Mouse (Mus musculus) lung, postnatal 0 days (tissue): Measurements from ENCODE around the gene Treml1. TPM values are rescaled to one million over a fixed set of nuclear protein-coding genes. Genes with fewer than 3 reads are reported as not detected.

Experiments
- ATAC-seq: fragments of 200-750 bp; cut with Nextera tagmentation; 2 replicates; pipeline ENCODE4 v1.8.0; 2017; ENCODE audit warnings: moderate library complexity
- DNase-seq: peaks from one replicate; pipeline ENCODE4 v3.0.0-alpha.2; 2016; ENCODE audit warnings: low spot score
- H3K27ac ChIP-seq: fragments of 300-500 bp; sonication (generic); 2 replicates; pipeline ENCODE4 v1.5.1; 2014; ENCODE audit warnings: antibody characterized with exemption, mild to moderate bottlenecking, low read length, mixed read lengths
- H3K27me3 ChIP-seq: fragments of 300-500 bp; sonication (generic); replicated peaks from 2 replicates; pipeline ENCODE4 v1.6.1; 2014; ENCODE audit warnings: low read length, mixed read lengths; ENCODE audit not compliant: insufficient read depth
- H3K36me3 ChIP-seq: fragments of 300-500 bp; sonication (generic); 2 replicates; pipeline ENCODE4 v1.6.1; 2014; ENCODE audit warnings: low read length, mixed read lengths; ENCODE audit not compliant: insufficient read depth
- H3K4me1 ChIP-seq: fragments of 300-500 bp; sonication (generic); 2 replicates; pipeline ENCODE4 v1.6.1; 2014; ENCODE audit warnings: antibody characterized with exemption, low read depth, low read length, mixed read lengths; ENCODE audit not compliant: insufficient read depth
- H3K4me2 ChIP-seq: fragments of 300-500 bp; sonication (generic); replicated peaks from 2 replicates; pipeline ENCODE4 v1.6.1; 2014; ENCODE audit warnings: low read depth, mild to moderate bottlenecking, low read length, moderate library complexity, mixed read lengths
- H3K4me3 ChIP-seq: fragments of 300-500 bp; sonication (generic); 2 replicates; pipeline ENCODE4 v1.5.1; 2014; ENCODE audit warnings: low read depth, low read length
- H3K9ac ChIP-seq: fragments of 300-500 bp; sonication (generic); replicated peaks from 2 replicates; pipeline ENCODE4 v1.6.1; 2014; ENCODE audit warnings: low read depth, mild to moderate bottlenecking
- H3K9me3 ChIP-seq: fragments of 300-500 bp; sonication (generic); 2 replicates; pipeline ENCODE4 v1.6.1; 2016; ENCODE audit warnings: low read length, mixed read lengths
- CTCF ChIP-seq: IDR thresholded peaks from 2 replicates; pipeline ENCODE4 v1.5.1; 2016; ENCODE audit warnings: antibody characterized with exemption, mild to moderate bottlenecking
- EP300 ChIP-seq: IDR thresholded peaks from 2 replicates; pipeline ENCODE4 v1.6.1; 2016; ENCODE audit warnings: antibody characterized with exemption, mild to moderate bottlenecking, control low read depth
- WGBS: fragments of 180-500 bp; shearing (Covaris S2); extraction: QIAGEN DNeasy Blood & Tissue Kit; methylation state at CpG from one replicate; pipeline ENCODE4 v1.1.7; 2014; 5-methylcytosine and 5-hydroxymethylcytosine counted together
- polyA plus RNA-seq: library from polyadenylated mRNA; unstranded; fragments of >200 nt; fragmentation: Nextera tagmentation; extraction: Ambion mirVana; gene quantifications from 2 replicates; pipeline ENCODE4 v1.2.1, GENCODE M21; 2015

Gene Treml1
- polyA plus RNA-seq, 1 experiment from 2014 or later: 4.3 TPM

DNA sequence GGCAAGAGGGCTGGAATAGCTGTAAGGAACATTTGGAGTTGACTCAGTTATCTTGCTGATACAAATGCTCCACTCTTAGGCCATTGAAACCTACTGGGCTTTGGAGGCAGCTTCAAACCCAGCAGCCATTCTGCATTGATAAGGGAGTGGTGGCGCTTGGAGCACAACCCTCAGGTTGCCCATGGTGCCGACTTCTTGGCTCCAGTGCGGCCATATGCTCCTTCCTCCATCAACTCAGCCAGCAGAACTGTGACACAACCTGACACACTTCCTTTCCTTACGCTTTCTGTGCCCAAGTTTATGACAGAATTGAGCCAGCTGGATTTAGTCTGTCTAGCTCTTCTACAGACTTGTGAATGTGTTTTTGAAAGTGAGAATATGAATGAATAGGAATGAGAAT lies 47.4 kb downstream of the Treml1 start:
- H3K9ac ChIP-seq: no peak overlapping the region
- 66% methylated on average over 4 of the region's 4 CpGs for WGBS
- no peak overlapping the region for H3K4me2 ChIP-seq
- TF ChIP-seq EP300 (no peak), CTCF (no peak)
- ATAC-seq: no peak
- H3K36me3 ChIP-seq: no peaks in the 10 kb centered on the region
- H3K27ac ChIP-seq: no peak overlapping the region
- no peaks in the 10 kb centered on the region for H3K27me3 ChIP-seq
- H3K4me1 ChIP-seq: peaks cover 12% of the 10 kb centered on the region; the same call in 1 of the 2 replicates
- H3K4me3 ChIP-seq: no peak overlapping the region
- H3K9me3 ChIP-seq: no peaks in the 10 kb centered on the region
- no peak for DNase-seq

DNA sequence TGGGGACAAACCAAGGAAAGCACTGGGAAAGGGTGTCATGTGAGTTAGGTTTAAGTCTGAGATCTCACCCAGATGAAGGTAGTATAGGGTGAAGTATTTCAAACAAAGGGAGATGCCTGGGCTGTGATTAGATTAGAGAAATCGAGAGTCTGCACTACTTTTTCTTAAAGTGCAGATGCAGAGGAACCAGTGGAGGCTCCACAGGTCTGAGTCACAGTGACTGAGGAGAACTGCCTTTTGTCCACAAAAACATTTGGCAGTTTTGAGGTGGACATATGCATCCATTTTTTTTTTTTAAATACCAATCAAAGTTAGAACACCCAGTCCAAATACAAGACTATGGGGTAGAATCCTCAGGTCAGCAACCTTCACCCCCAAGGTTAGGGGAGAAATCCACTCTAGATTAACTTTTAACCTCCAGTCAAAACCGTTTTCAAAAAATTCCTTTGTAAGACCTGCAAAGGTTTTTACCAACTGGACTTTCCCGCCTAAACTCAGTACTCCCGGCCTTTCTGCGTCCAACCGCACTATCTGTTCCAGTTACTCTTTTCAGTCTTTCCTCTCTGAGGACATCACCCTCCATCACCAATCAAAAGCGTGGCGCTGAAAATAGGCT lies 48.3 kb downstream of the Treml1 start:
- no peaks in the 10 kb centered on the region for H3K9me3 ChIP-seq
- no peak for TF ChIP-seq CTCF
- H3K9ac ChIP-seq: peak overlapping the region; percentile 93; the same call in 1 of the 2 replicates
- WGBS: 3% methylated on average over 8 of the region's 8 CpGs
- H3K36me3 ChIP-seq: no peaks in the 10 kb centered on the region
- H3K4me1 ChIP-seq: peaks cover 12% of the 10 kb centered on the region; the same call in 1 of the 2 replicates
- peak overlapping the region; percentile 82 for H3K4me2 ChIP-seq
- H3K27me3 ChIP-seq: no peaks in the 10 kb centered on the region
- ATAC-seq (no peak), DNase-seq (no peak)
- peak overlapping the region; percentile 99 for H3K27ac ChIP-seq
- H3K4me3 ChIP-seq: peak overlapping the region; percentile 76

- TF ChIP-seq EP300 (no peak), CTCF (no peak)
- under 1% methylated on average over 30 of the region's 47 CpGs for WGBS
Measured at GRCm38 (mm10) chr17:48408526-48409291, 49.0 kb downstream of the Treml1 start.

DNA sequence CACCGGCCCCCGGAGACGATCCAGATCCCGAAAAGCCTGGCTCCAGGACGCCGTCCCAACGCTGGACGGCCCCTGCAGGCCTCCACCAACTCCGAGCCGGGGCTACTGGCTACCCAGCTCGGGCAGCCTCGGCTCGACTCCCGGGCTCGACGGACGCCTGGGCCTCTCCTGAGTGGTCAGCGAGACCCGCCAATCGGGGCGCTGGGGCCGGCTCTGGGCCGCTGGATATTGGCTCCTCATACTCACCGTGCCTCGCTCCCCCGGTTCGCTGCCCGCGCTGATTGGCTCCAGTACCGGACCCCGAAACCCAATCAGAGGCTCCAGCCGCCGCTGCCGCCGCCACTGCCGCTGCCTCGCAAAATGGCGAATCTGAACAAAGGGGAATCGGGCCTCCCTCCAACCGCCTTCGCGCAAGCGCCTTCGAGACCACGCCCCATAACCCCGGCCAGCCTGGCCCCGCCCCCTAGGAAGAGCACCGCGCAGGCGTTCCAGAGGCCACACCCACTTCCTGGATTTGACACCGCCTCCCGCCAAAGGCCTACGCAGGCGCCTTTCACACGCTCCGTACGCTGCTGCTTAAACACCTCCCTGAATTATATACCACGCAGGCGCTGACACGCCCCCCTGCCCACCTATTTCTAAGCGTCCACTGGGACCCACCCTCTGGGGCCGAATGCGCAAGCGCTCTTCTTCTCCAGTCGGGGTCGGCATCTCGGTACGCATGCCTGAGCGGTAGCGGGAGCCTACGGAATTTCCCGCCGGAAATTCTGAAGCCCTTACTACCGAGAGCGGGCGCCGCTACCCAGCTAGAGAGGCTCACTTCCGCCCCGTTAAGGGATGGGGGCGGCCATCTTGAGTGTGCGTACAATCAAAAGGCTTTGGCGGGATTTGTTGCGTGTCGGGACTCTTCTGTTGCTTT lies 49.9 kb downstream of the Treml1 start, which contains the start of the genes Nfya and Oard1:
Gene Nfya (minus strand): TSS at position 527 of the 919 bp plus-strand sequence.
Gene Oard1 (plus strand): TSS at position 635 of the 919 bp plus-strand sequence.
- H3K27ac ChIP-seq: peak within 1 kb of the TSS; percentile 99
- ATAC-seq (peak; percentile 95), DNase-seq (peak; percentile 100)
- peaks cover 12% of the 10 kb centered on the region; the same call in 1 of the 2 replicates for H3K4me1 ChIP-seq
- H3K9ac ChIP-seq: peak within 1 kb of the TSS; percentile 93
- H3K36me3 ChIP-seq: 0 out of 2 replicates have a peak, but pooled peaks cover 7% of the 10 kb centered on the region
- TF ChIP-seq EP300 (peak; percentile 73; the same call in 1 of the 2 replicates), CTCF (peak; percentile 14; the same call in 1 of the 2 replicates)
- H3K4me2 ChIP-seq: peak within 1 kb of the TSS; percentile 82
- no peaks in the 10 kb centered on the region for H3K9me3 ChIP-seq
- peak within 1 kb of the TSS; percentile 76 for H3K4me3 ChIP-seq
- no peaks in the 10 kb centered on the region for H3K27me3 ChIP-seq
- 1% methylated on average over 79 of the region's 84 CpGs for WGBS

More at GRCm38 (mm10) chr17:48408526-48409291, 49.0 kb downstream of the Treml1 start:
- H3K4me1 ChIP-seq: peaks cover 12% of the 10 kb centered on the region; the same call in 1 of the 2 replicates
- H3K27ac ChIP-seq: peak overlapping the region; percentile 99
- no peaks in the 10 kb centered on the region for H3K27me3 ChIP-seq
- H3K36me3 ChIP-seq: 0 out of 2 replicates have a peak, but pooled peaks cover 3% of the 10 kb centered on the region
- H3K9ac ChIP-seq: peak overlapping the region; percentile 93
- peak overlapping the region; percentile 82 for H3K4me2 ChIP-seq
- H3K9me3 ChIP-seq: no peaks in the 10 kb centered on the region
- H3K4me3 ChIP-seq: peak overlapping the region; percentile 76
- peak; percentile 89 for DNase-seq
- peak; percentile 29 for ATAC-seq

DNA sequence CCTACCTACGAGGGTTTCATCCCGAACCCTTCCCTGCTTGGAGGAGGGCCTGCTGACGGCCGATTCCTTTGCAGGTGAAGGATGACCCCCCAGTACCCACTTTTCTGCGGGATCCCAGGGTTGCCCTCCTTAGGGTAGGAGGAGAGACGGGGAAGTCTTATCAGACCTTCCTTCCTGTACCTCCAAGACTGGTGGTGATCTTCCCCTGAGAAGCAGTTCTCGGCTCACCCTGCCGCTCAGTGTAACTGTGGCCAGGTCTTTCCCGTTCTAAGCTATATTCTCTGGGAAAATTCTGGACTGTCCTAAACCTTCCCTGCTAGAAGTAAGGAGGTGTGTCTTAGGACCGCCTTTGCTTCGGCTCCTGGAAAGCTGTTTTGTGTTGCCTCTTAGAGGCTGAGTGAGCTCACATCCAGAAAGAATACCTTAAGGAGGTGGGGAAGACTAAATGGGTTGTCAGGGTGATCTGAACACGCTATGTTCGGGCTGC lies 50.6 kb downstream of the Treml1 start:
- Histone ChIP-seq H3K36me3 (0 out of 2 replicates have a peak, but pooled peaks cover 11% of the 10 kb centered on the region), H3K4me3 (peak overlapping the region; percentile 76), H3K9me3 (no peaks in the 10 kb centered on the region), H3K9ac (peak overlapping the region; percentile 66), H3K4me2 (peak overlapping the region; percentile 82), H3K27ac (peak overlapping the region; percentile 99), H3K4me1 (peaks cover 12% of the 10 kb centered on the region; the same call in 1 of the 2 replicates), H3K27me3 (no peaks in the 10 kb centered on the region)
- DNase-seq (peak; percentile 63), ATAC-seq (no peak)
- TF ChIP-seq CTCF (no peak), EP300 (no peak)
- 0% methylated on average over 13 of the region's 13 CpGs for WGBS
